Mouse (Mus musculus) 416B (cell line): Measurements from ENCODE around the gene Spata20.

Experiments
- DNase-seq: peaks from one replicate; pipeline ENCODE4 v3.0.0; 2011; ENCODE audit warnings: low read depth

Gene Spata20

GRCm38 (mm10) chr11:94451091-94451773 lies 34.7 kb downstream of the Spata20 start:
- no peak for DNase-seq

DNA sequence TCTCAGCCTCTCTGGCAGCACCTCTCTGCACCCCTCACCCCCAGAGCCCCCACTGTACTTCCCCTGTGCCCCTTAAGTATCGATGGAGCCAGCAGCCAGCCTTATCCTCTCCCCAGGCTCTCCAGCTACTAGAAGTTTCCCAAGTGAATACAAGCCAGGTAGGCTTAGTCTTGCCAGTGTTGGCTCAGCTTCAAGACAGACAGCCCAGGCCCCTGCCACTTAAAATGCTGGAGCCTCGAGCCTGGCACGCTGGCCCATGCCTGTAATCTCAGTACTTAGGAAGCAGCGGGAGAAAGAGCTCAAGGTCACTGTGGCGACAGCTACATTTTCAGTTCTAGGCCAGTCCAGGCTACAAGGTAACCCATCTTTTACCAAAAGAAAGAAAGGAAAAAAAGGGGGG lies 36.1 kb downstream of the Spata20 start:
- DNase-seq = no peak

GRCm38 (mm10) chr11:94449239-94449638 lies 36.7 kb downstream of the Spata20 start:
- DNase-seq = no peak

GRCm38 (mm10) chr11:94447017-94447416 lies 39.0 kb downstream of the Spata20 start:
- no peak for DNase-seq

DNA sequence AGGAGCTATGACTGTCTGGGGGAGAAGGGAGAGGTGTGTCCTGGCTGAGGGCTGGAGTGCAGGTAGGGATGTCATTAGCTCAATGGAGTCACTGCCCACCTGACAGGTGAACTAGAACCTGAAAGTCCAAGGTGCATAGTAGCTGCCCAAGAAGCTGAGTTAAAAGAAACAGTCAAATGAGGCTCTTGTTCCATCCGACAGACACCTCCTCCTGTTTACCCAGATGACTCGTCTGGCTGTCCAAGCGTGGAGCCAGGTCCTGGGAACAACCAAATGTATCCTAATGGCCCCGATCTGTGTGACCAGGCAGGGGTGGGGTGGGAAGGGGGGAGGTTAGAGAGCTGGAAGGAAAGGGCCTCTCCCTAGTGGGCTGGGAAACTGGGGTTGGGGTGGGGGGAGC lies 40.7 kb downstream of the Spata20 start:
- DNase-seq = no peak

DNA sequence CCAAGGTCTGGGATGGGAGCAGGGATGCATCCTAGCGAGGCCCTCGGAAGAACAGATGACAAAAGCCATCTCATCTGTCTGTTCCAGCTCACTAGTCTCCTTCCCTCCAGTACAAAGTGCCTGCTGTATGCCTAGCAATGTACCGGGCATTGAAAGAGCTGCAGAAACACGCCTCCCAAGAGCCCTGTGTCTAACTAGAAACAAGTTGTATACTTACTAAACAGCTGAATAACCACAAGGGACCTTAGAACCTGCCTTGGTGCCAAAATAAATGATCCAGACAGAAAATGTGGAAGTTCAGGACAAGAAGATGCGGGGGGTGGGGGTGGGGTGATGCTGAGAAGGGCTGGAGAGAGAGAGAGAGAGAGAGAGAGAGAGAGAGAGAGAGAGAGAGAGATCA lies 41.1 kb downstream of the Spata20 start:
- no peak for DNase-seq

GRCm38 (mm10) chr11:94441752-94442151 lies 44.2 kb downstream of the Spata20 start:
- DNase-seq = no peak

DNA sequence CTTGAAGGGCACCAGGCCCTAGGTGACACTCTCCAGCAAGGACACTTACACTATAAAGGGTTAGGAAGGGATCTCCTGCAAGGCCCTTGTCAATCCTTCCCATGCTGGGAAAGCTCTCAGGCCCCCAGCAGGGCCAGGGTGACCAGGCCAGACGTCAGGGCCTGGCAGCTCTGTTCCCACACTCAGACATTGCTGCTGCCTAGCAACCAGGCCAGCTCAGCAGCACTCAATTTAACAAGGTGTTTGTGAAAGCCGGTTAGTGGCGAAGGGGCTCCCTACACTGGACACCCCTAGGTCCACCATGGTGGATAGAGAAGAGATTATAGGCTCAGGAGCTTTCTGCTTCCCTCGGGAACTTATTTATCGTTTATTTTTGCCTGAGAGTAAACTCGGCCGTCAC lies 44.9 kb downstream of the Spata20 start:
- no peak for DNase-seq

DNA sequence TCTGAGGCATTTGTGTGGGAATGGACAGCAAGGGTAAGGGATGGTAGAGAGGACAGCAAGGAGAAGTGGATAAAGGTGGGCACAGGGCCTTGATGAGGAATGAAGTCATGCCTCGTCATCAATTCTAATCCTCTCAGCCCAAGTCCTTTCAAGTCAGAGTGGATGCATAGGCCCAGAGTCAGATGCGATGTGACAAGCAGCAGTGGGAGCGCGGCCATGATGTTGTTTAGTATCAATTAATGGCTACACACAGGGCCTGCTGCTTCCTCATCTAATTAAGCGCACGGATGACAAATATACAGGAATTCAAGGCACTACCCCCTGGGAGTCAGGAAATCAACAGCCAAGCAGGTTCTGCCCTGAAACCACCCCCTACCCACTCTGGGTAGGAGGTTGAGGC lies 45.6 kb downstream of the Spata20 start:
- no peak for DNase-seq

DNA sequence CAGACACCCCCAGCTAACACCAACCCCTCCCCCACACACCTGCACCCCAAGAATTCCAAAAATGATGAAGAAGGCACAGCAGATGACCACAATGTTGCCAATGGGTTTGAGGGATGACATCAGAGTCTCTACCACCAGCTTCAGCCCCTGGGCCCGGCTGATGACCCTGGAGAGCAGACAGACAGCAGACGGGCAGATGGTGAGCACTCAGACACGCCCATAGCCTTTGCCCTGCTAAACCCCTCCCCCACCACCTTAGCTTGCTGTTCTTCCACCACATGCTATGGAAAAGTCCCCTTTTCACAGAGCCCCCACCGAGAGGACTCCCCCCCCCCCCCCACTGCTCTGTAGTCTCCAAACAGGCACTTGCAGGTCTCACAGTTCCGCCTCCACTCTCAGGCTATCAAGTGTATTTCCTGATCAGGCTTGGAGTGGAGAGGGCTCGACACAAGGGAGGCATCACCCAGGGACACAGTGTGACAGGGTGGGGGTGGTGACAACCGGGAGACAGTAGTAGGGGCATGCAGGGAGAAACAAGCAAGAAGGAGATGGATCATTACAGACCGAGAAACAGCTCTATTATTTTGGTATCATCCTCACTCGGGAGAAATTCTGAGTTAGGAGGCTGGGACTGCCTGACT lies 56.8 kb downstream of the Spata20 start:
- DNase-seq = no peak
